Mouse (Mus musculus): Measurements from ENCODE around the gene Fcf1.

DNA sequence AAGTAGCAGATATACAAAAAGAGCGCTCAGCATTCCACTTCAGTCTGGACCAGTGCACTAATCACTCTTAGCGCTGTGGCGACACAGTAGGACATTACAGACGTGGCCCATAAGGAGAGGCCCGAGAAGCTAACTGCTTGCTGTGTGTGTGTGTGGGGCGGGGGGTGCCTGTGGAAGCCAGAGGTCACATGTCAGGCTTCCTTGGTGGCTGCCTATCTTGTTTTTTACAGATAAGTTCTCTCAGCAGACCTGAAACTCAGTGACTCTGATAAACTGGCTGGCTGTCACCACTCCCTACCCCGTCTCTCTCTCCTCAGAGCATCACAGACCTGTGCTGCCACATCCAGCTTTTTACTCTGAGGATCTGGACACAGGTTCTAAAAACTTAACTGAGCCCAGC lies 8.1 kb upstream of the Fcf1 start:
- TF ChIP-seq CTCF (IDR thresholded peaks at IDR 0.05; ENCODE audit: borderline replicate concordance, insufficient read depth, low read length) (no peak), POLR2A (IDR thresholded peaks at IDR 0.05; ENCODE audit: low read depth, low read length) (no peak)
